Mouse (Mus musculus) adrenal gland, adult 2 months (tissue): ENCODE data around the gene 1500009C09Rik. TPM values are rescaled to one million over a fixed set of nuclear protein-coding genes. Genes with fewer than 3 reads are reported as not detected.
A peak's percentile ranks its signal among the peaks of the same experiment; 100 is the strongest.

ENCODE experiments used
- DNase-seq: peaks from one replicate; pipeline ENCODE4 v3.0.0; 2021
- long read RNA-seq: library from polyadenylated mRNA; stranded (forward); transcript quantifications from one replicate; pipeline ENCODE4 v2.0.0, GENCODE M21; 2021
- polyA plus RNA-seq: library from polyadenylated mRNA; depleted of rRNA; stranded (reverse); fragments of >200 nt; gene quantifications from 2 replicates; pipeline ENCODE4 v1.2.3, GENCODE M21; 2012; rRNA removed
- total RNA-seq, 2 experiments: library from RNA; stranded (reverse); gene quantifications; 2 replicates each; pipeline ENCODE4 v1.2.3; 2021

1500009C09Rik gene
- total RNA-seq (under 1 TPM; 0.31 to 0.32 TPM), polyA plus RNA-seq (0.23 and 0.26 TPM in 2 replicates)
- long read RNA-seq, partial matches to known transcripts = 0 of 1 reads
- long read RNA-seq, other reads (novel, unspliced or antisense) = 1 of 1 reads

DNA sequence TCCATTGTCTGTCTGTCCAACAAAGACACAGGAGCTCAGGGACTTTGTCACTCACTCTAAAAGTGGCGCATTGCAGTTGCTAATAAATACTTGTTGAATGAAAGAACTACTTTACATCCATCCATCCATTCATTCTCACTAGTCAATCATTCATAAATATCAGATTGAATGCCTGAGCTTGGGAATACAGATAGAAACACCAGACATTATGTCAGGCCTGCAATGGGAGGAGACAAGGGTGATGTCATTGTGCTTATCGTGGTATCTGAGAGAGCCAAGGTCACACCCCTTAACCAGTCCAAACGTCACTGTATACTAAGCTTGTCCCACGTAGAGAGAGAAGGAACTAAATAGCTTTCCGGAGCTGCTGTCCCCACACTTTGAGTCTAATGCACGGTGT is at the start of gene 1500009C09Rik:
1500009C09Rik (plus strand) TSS at position 301 of the 400 bp plus-strand sequence.
- DNase-seq = no peak

DNA sequence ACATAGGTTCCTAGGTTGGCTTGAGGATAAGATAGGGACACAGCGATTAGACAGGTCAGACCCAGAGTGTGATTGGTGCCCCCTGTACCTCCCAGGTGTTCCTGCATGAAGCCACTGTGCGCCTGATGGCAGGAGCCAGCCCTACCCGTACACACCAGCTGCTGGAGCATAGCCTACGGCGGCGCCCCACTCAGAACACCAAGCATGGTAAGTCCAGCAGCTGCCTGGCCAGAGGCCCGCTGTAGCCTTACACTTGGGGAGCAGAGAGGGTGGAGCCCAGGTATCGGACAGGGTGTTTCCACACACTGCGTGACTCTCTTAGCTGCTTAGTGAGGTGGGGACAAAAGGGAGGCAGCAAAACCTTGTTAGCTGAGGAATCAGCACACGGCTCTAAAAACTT is 49.1 kb upstream of the 1500009C09Rik start:
- DNase-seq = no peak

- no peak for DNase-seq
Measured at GRCm38 (mm10) chr15:82203611-82204351, 48.4 kb upstream of the 1500009C09Rik start.

- DNase-seq = no peak
Measured at GRCm38 (mm10) chr15:82204680-82205371, 47.4 kb upstream of the 1500009C09Rik start.

- peak; percentile 60 for DNase-seq
Measured at GRCm38 (mm10) chr15:82206365-82207104, 45.7 kb upstream of the 1500009C09Rik start.

- DNase-seq = no peak
Measured at GRCm38 (mm10) chr15:82207105-82207459, 45.1 kb upstream of the 1500009C09Rik start.

GRCm38 (mm10) chr15:82207504-82208219 is 44.5 kb upstream of the 1500009C09Rik start:
- no peak for DNase-seq

DNA sequence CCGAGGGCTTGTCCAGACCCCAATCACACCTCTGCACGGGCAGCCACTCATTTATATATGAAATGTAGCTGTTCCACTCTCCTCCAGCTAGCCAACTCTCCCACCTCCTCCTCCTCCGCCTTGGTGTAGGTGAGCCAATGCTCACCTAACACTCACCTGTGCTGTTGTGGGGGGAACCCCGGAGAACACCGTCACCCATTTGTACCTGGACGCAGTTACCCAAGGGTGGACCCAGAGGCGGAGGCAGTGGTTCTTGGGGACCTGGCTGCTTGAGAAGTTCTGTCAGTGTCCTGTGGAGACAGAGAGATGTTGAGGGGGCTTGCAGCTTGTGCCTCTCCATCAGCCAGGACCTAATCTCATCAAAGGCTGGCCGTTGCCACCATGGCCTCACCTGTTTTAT is 43.9 kb upstream of the 1500009C09Rik start:
- DNase-seq = no peak

DNA sequence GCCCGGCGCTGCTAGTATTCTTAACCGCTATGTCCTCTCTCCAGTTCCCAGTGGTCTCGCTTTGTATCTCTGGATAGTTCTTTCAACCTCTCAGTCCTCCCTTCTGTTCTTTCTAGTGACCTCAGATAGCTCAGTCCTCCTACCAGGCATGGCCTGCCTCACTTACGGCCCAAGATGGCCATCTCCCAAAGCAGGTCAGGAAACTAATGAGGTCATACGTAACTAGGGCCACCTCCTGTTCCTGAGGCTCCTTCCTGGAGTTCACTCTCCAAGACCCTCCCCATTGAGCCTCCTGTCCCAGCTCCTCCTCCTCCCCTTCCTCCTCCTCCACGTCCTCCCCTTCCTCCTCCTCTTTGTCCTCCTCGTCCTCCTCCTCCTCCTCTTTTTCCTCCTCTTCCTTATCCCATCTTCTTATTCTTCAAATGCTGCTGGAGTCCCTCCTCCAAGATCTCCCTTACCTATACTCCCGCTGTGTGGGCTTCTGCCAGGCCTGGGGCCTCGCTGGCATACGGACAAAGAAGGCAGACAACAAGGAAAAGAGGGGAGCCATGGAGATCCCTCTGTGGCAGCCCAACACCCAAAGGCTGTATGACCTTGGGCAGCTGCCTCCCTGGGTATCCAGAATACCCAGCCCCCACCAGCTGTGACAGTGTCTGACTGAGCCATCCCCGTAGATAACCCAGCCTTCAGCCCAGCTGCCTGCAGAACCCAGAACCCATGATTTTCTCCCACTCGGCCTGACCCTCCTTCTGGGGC is 42.7 kb upstream of the 1500009C09Rik start:
- no peak for DNase-seq

- no peak for DNase-seq
Measured at GRCm38 (mm10) chr15:82210801-82211200, 41.4 kb upstream of the 1500009C09Rik start.

DNA sequence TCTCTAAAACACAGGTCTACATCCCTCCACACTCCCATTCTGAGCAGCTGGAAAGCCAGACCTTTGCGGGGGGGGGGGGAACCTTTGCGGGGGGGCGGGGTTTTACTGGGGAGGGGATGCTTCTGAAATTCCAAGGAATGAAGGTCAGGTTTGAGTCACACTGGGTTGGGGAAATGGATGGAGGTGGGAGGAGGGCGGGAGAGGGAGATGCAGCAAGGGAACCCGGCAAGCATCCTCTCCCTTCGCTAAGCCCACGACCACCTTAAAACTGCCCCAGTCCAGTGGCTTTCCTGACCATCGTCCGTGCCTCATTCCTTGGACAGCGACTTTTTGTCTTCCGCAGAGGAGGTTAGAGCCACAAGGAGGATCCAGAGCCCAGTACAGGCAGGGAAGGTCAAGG is 40.9 kb upstream of the 1500009C09Rik start:
- DNase-seq = no peak

DNA sequence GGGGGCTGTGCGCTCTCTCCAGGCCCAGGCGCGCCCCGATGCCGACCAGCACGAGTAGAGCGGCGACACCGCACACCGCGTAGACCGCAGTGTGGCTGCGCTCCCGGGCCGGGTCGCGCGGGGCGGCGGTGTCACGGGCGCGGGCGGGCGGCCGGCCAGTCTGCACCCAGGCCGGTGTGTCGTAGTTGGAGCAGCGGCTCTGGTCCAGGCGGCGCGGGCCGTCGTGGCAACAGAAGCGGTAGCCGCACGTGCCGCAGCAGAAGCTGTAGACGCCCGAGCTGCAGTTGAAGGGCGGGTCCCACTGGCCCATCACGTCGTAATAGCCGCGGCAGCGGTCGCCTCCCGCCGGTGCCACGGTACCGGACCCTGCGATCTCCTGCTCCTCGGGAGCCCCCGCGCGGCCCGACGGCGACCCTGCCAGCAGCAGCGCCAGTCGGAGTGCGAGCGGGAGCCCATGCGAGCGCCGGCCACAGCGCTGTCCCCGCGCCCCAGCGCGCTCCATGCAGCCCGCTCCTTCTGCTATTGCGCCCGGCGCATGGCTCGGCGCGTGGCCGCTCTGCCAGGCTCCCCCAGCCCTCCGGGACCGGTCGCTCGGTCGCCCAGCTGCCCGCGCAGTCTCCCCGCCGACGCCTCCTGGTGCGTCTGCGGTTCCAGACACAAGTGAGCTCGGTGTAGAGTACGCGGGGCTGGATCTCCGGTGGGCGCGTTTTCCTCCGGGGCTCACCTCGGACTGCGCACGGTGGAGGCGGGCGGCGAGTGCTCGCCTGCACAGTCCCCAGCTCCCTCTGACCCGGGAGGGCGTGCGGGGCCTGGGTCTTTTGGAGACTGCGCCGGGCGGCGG is 40.1 kb upstream of the 1500009C09Rik start:
- DNase-seq = peak; percentile 50

GRCm38 (mm10) chr15:82212752-82213063 is 39.5 kb upstream of the 1500009C09Rik start, which contains the start of gene Shisa8:
Gene Shisa8 (minus strand): TSS chr15:82212815.
- DNase-seq = peak; percentile 36

GRCm38 (mm10) chr15:82213222-82213621 is 39.0 kb upstream of the 1500009C09Rik start:
- no peak for DNase-seq

DNA sequence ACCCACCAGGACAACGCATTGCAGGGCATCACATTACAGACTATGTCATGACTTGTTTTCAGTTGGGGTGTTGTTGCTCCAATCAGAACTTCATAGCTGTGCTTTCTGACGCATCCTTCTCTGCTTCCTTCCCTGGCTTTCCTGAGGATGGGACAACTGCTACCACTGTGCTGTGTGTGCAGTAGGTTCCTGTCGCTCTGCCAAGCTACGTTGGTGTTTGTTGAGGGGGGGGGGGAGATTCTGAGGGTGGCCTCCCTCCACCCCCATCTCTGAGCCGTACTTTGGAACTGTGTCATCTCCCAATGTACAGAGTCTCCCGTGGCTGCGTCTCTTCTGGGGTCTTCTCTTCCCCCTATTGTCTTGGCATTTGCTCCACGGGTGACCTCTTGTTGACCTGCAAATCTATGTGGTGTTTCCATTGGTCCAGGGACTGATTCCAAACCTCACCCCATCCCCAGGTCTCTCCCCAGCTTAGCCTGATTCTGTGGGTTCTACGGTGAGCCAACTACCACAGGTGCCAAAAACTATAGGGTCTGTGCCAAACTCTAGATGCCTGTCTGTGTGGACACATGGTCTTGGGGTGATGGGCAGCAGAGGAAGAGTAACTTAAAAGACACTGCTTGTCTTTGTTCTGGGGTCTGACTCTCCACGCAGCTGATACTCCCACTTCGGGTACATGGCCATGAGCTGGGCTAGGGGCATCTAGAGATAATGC is 36.7 kb upstream of the 1500009C09Rik start:
- DNase-seq = no peak

GRCm38 (mm10) chr15:82216142-82216827 is 35.9 kb upstream of the 1500009C09Rik start:
- DNase-seq = no peak

DNA sequence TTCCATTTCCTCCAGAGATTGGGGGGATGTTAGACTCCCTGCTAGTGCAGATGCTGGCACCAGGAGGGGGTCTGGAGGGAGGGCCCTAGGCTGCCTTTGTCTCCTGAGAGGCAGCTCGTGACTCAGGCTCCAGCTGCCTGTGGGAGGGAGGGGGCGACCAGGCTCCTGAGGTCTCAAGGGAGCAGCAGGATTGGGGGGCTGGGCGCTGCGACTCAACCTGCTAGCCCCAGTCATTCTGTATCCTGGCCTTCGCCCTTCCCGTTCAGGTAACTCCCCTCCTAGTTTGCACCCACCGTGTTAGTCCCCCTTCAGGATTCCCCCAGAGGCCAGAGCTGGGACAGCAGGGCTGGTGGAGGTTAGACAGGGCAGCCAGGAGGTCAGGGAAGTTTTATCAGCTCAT is 35.2 kb upstream of the 1500009C09Rik start:
- DNase-seq = no peak

- DNase-seq = no peak
Measured at GRCm38 (mm10) chr15:82217980-82218379, 34.2 kb upstream of the 1500009C09Rik start.
